Mouse (Mus musculus): Measurements from ENCODE around the gene Myh6. TPM values are rescaled to one million over a fixed set of nuclear protein-coding genes. Genes with fewer than 3 reads are reported as not detected.

Gene Myh6
- polyA plus RNA-seq, 1 experiment, result not detected

DNA sequence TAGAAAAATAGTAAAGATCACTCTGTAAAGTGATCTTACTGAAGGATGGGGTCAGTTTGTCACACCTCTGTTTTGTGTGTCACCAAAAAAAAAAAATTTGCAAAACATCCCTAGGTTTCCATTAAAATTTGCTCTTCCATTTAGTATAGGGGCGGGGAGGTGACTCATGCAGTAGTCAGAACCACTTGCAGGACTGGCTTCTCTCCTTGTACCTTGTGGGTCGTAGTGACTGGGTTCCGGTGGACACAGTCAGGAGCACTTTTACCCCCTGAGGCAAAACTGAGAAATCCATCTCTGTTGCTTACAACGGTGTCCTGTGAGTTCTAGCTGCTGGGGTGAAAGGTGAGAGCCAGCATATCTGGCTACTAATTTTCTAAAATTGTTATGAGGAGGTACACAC is 63.1 kb downstream of the Myh6 start:
- peaks cover 6% of the 10 kb centered on the region for H3K36me3 ChIP-seq (replicated peaks; ENCODE audit: low read length)
- H3K4me1 ChIP-seq, result peaks cover 10% of the 10 kb centered on the region
- TF ChIP-seq FLI1 (IDR thresholded peaks at IDR 0.05; ENCODE audit: low read length) (no peak), GATA1 (IDR thresholded peaks at IDR 0.05; ENCODE audit: borderline replicate concordance, low read length) (no peak)
- no peaks in the 10 kb centered on the region for H3K9me3 ChIP-seq
- no peak overlapping the region for H3K4me3 ChIP-seq (replicated peaks)
- H3K27me3 ChIP-seq (replicated peaks), result peaks cover 40% of the 10 kb centered on the region

DNA sequence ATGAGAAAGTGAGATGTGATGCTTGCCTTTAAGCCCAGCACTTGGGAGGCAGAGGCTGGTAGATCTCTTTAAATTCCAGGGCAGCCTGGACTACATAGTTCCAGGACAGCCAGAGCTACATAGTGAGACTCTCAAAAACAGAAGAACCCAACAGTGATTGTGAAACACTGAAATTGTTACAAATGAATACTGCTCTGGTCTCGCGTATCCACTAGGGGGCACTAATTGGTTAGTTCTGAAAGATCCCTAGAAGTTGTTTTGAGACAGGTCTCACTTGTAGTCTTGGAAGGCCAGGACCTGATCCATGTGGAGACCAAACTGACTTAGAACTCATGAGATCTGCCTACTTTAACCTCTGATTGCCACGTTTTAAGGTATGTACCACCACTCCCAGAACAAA is 66.3 kb downstream of the Myh6 start:
- H3K9me3 ChIP-seq, result no peaks in the 10 kb centered on the region
- H3K36me3 ChIP-seq (replicated peaks; ENCODE audit: low read length), result peaks cover 38% of the 10 kb centered on the region
- peaks cover 14% of the 10 kb centered on the region; the same call in 1 of the 2 replicates for H3K4me1 ChIP-seq
- TF ChIP-seq FLI1 (IDR thresholded peaks at IDR 0.05; ENCODE audit: low read length) (no peak), GATA1 (IDR thresholded peaks at IDR 0.05; ENCODE audit: borderline replicate concordance, low read length) (no peak)
- no peak overlapping the region for H3K4me3 ChIP-seq (replicated peaks)
- peaks cover 12% of the 10 kb centered on the region for H3K27me3 ChIP-seq (replicated peaks)

DNA sequence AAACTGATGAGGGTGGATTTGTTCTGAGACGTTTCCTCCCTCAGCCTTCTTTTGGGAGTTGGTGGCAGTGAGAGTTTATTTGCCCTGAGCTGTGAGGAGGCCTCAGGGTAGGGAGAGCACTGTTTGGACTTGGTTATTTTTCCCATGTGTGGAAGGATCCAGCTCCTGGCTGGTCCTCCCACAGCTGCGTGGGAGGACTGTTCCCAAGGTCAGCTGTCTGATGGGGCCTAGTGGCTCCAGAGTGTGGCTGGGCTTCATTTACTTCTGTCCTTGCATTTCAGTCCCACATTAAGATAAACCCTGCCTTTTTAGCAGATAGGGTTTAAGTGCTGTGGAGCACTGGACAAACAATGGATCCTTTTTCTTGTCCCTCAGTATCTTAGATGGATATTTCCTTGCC is 69.3 kb downstream of the Myh6 start:
- peaks cover 43% of the 10 kb centered on the region for H3K36me3 ChIP-seq (replicated peaks; ENCODE audit: low read length)

DNA sequence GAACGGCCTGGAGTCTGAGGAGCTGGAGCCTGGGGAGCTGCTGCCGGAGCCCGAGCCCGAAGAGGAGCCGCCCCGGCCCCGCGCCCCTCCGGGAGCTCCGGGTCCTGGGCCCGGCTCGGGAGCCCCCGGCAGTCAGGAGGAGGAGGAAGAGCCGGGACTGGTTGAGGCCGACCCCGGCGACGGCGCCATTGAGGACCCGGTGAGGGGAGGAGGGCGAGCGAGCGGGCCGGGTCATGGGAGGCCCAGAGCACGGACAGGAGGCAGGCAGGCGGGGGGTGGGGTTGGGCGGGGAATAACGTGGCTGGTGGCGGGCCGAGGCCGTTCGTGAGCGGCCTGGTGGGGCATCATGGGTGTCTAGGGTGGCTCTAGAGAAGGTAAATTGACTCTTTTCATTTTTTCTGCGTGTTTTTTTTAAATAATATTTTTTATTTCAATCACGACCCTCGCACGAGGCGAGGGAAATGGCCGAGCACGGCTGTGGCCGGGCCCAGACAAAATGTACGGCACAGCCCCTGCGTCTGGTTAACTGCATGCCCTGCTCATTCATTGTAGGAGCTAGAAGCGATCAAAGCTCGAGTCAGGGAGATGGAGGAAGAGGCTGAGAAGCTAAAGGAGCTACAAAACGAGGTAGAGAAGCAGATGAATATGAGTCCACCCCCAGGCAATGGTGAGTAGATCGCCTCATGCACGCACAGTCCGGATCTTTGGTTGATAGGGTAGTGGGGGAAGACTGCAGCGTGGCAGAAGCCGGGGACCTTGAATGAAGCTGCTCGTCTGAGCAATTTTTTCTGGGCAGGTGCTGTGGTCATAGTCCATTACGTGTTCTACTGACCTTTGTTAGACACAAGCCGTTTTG is 72.2 kb downstream of the Myh6 start:
- Histone ChIP-seq H3K27me3 (replicated peaks) (no peaks in the 10 kb centered on the region), H3K4me1 (peaks cover 36% of the 10 kb centered on the region), H3K36me3 (replicated peaks; ENCODE audit: low read length) (peaks cover 49% of the 10 kb centered on the region), H3K4me3 (replicated peaks) (peak overlapping the region; percentile 94), H3K9me3 (no peaks in the 10 kb centered on the region)
- TF ChIP-seq FLI1 (IDR thresholded peaks at IDR 0.05; ENCODE audit: low read length) (no peak), GATA1 (IDR thresholded peaks at IDR 0.05; ENCODE audit: borderline replicate concordance, low read length) (no peak)

More for the DNA sequence above, 69.3 kb downstream of the Myh6 start:
- H3K27me3 ChIP-seq (replicated peaks), result no peaks in the 10 kb centered on the region
- TF ChIP-seq FLI1 (IDR thresholded peaks at IDR 0.05; ENCODE audit: low read length) (no peak), GATA1 (IDR thresholded peaks at IDR 0.05; ENCODE audit: borderline replicate concordance, low read length) (no peak)
- no peaks in the 10 kb centered on the region for H3K9me3 ChIP-seq
- H3K4me3 ChIP-seq (replicated peaks), result no peak overlapping the region
- peaks cover 30% of the 10 kb centered on the region for H3K4me1 ChIP-seq

DNA sequence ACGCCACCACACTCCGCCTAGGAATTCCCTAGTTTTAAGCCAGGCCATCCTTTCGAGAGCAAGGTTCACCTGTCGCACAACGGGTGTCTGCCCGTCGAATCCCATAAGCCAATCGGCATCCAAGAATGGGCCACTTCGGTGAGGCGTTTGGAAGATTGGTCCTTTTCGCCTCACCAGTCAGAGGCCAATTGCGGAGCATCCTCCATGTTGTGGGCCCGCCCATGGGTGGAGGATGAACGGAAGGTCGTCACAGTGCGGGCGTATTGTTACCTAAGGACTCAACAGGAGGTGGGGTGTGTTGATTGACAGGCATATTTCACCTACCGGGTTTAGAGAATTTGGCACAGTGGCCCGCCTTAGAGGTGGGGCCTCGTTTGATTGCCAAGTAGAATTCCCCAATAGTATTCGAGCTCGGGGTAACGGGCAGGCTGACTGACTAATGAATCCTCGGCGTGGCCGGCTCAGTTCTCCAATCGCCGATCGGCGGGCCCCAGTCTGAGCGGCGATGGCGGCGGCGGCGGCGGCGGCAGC is 73.0 kb downstream of the Myh6 start:
- Histone ChIP-seq H3K4me1 (peaks cover 36% of the 10 kb centered on the region), H3K4me3 (replicated peaks) (peak overlapping the region; percentile 94), H3K9me3 (no peaks in the 10 kb centered on the region), H3K36me3 (replicated peaks; ENCODE audit: low read length) (peaks cover 43% of the 10 kb centered on the region), H3K27me3 (replicated peaks) (no peaks in the 10 kb centered on the region)
- no peak for TF ChIP-seq FLI1 (IDR thresholded peaks at IDR 0.05; ENCODE audit: low read length)
- TF ChIP-seq GATA1 (IDR thresholded peaks at IDR 0.05; ENCODE audit: borderline replicate concordance, low read length), result no peak

DNA sequence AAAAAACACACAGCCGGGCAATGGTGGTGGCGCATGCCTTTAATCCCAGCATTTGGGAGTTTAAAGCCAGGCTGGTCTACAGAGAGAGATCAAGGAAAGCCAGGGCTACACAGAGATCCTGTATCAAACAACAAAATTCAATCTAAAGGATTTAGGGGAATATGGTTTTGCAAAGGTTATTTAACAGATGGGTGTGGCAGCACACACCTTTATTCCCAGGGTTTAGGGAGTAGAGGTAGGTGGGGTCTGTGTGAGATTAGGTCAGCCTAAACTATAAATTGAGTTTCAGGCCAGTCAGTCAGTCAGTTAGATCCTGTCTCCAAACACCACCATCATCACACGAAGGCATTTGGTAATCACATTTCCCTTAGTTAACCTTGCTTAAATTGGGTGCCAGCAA is 74.5 kb downstream of the Myh6 start, which contains the start of gene Pabpn1:
Gene Pabpn1 (plus strand): TSS at position 301 of the 400 bp plus-strand sequence.
- peaks cover 36% of the 10 kb centered on the region for H3K4me1 ChIP-seq
- H3K4me3 ChIP-seq (replicated peaks), result peak within 1 kb of the TSS; percentile 94
- no peaks in the 10 kb centered on the region for H3K27me3 ChIP-seq (replicated peaks)
- peaks cover 33% of the 10 kb centered on the region for H3K36me3 ChIP-seq (replicated peaks; ENCODE audit: low read length)
- no peak for TF ChIP-seq FLI1 (IDR thresholded peaks at IDR 0.05; ENCODE audit: low read length)
- no peak for TF ChIP-seq GATA1 (IDR thresholded peaks at IDR 0.05; ENCODE audit: borderline replicate concordance, low read length)
- H3K9me3 ChIP-seq, result no peaks in the 10 kb centered on the region

Other genes starting within 250 kb of the Myh6 start
- gene Slc7a8, start 185.0 kb downstream of the Myh6 start, polyA plus RNA-seq (2012; ENCODE audit: insufficient read depth, low replicate concordance), result 4.4 and 13.9 TPM in 2 replicates
- not detected in 2 replicates for gene Rnf212b, start 152.8 kb downstream of the Myh6 start, polyA plus RNA-seq (2012; ENCODE audit: insufficient read depth, low replicate concordance)
- gene Homez, start 96.0 kb downstream of the Myh6 start, polyA plus RNA-seq (2012; ENCODE audit: insufficient read depth, low replicate concordance), result 1.6 and 2.1 TPM in 2 replicates
- 1.7 and 2.8 TPM in 2 replicates for gene Ppp1r3e, start 89.4 kb downstream of the Myh6 start, polyA plus RNA-seq (2012; ENCODE audit: insufficient read depth, low replicate concordance)
- gene Bcl2l2, start 83.5 kb downstream of the Myh6 start, polyA plus RNA-seq (2012; ENCODE audit: insufficient read depth, low replicate concordance), result 15.0 and 39.5 TPM in 2 replicates
- 1.6 TPM in 1 of 2 replicates, not detected in the other for gene Gm20521, start 83.5 kb downstream of the Myh6 start, polyA plus RNA-seq (2012; ENCODE audit: insufficient read depth, low replicate concordance)
- gene Pabpn1, start 74.4 kb downstream of the Myh6 start, polyA plus RNA-seq (2012; ENCODE audit: insufficient read depth, low replicate concordance), result 94.8 and 258 TPM in 2 replicates
- gene Slc22a17, start 53.8 kb downstream of the Myh6 start, polyA plus RNA-seq (2012; ENCODE audit: insufficient read depth, low replicate concordance), result 0.93 and 1.1 TPM in 2 replicates
- not detected in 2 replicates for gene Efs, start 40.8 kb downstream of the Myh6 start, polyA plus RNA-seq (2012; ENCODE audit: insufficient read depth, low replicate concordance)
- gene Il25, start 34.2 kb downstream of the Myh6 start, polyA plus RNA-seq (2012; ENCODE audit: insufficient read depth, low replicate concordance), result not detected in 2 replicates
- gene Cmtm5, start 30.7 kb downstream of the Myh6 start, polyA plus RNA-seq (2012; ENCODE audit: insufficient read depth, low replicate concordance), result not detected in 2 replicates
- gene Gm17428, start 10.0 kb upstream of the Myh6 start, polyA plus RNA-seq (2012; ENCODE audit: insufficient read depth, low replicate concordance), result not detected in 2 replicates
- not detected in 2 replicates for gene Myh7, start 27.7 kb upstream of the Myh6 start, polyA plus RNA-seq (2012; ENCODE audit: insufficient read depth, low replicate concordance)
- 6.0 and 37.4 TPM in 2 replicates for gene Ngdn, start 48.5 kb upstream of the Myh6 start, polyA plus RNA-seq (2012; ENCODE audit: insufficient read depth, low replicate concordance)
- 10.0 and 16.4 TPM in 2 replicates for gene Zfhx2, start 125.4 kb upstream of the Myh6 start, polyA plus RNA-seq (2012; ENCODE audit: insufficient read depth, low replicate concordance)
- 2.4 and 2.9 TPM in 2 replicates for gene Thtpa, start 127.9 kb upstream of the Myh6 start, polyA plus RNA-seq (2012; ENCODE audit: insufficient read depth, low replicate concordance)
- 8.5 and 13.4 TPM in 2 replicates for gene Ap1g2, start 139.7 kb upstream of the Myh6 start, polyA plus RNA-seq (2012; ENCODE audit: insufficient read depth, low replicate concordance)
- gene Jph4, start 150.0 kb upstream of the Myh6 start, polyA plus RNA-seq (2012; ENCODE audit: insufficient read depth, low replicate concordance), result 0.21 and 1.4 TPM in 2 replicates

Measured in megakaryocyte, embryonic 14.5 days (primary cell).